Mouse (Mus musculus) CH12F3 (cell line): ENCODE results near the gene Barhl2.

Experiments
- in situ Hi-C: fragments of 300-500 bp; cut with MboI; formaldehyde crosslinking; loops from 2 replicates; pipeline ENCODE4 v1.14.3; 2020; ENCODE audit warnings: low sequenced_read_pairs

Gene Barhl2

GRCm38 (mm10) chr5:106457986-106458476, at the start of gene Barhl2:
Barhl2 (minus strand) TSS chr5:106458166.
- in situ Hi-C loops, result loop anchor here (25.0 kb wide), 1 partner anchor 329 kb away; no protein-coding TSS in a partner anchor

GRCm38 (mm10) chr5:106506061-106506460, 48.1 kb upstream of the Barhl2 start:
- in situ Hi-C loops, result no loop called here

GRCm38 (mm10) chr5:106502684-106503545, 44.9 kb upstream of the Barhl2 start:
- in situ Hi-C loops, result no loop called here

GRCm38 (mm10) chr5:106502271-106502670, 44.3 kb upstream of the Barhl2 start:
- in situ Hi-C loops, result no loop called here

GRCm38 (mm10) chr5:106491771-106492170, 33.8 kb upstream of the Barhl2 start:
- in situ Hi-C loops, result no loop called here

- in situ Hi-C loops, result loop anchor here (25.0 kb wide), 1 partner anchor 315 kb away; no protein-coding TSS in a partner anchor
Measured at GRCm38 (mm10) chr5:106472105-106472500, 14.1 kb upstream of the Barhl2 start.

- in situ Hi-C loops, result loop anchor here (25.0 kb wide), 1 partner anchor 316 kb away; no protein-coding TSS in a partner anchor
Measured at GRCm38 (mm10) chr5:106471235-106472104, 13.5 kb upstream of the Barhl2 start.

- in situ Hi-C loops, result loop anchor here (25.0 kb wide), 1 partner anchor 322 kb away; no protein-coding TSS in a partner anchor
Measured at GRCm38 (mm10) chr5:106465129-106465790, 7.3 kb upstream of the Barhl2 start.

GRCm38 (mm10) chr5:106464336-106465128, 6.6 kb upstream of the Barhl2 start:
- in situ Hi-C loops, result loop anchor here (25.0 kb wide), 1 partner anchor 323 kb away; no protein-coding TSS in a partner anchor

GRCm38 (mm10) chr5:106463661-106464191, 5.8 kb upstream of the Barhl2 start:
- in situ Hi-C loops, result loop anchor here (25.0 kb wide), 1 partner anchor 324 kb away; no protein-coding TSS in a partner anchor

GRCm38 (mm10) chr5:106461913-106462312, 3.9 kb upstream of the Barhl2 start:
- in situ Hi-C loops, result loop anchor here (25.0 kb wide), 1 partner anchor 325 kb away; no protein-coding TSS in a partner anchor

GRCm38 (mm10) chr5:106461431-106461830, 3.5 kb upstream of the Barhl2 start:
- in situ Hi-C loops, result loop anchor here (25.0 kb wide), 1 partner anchor 326 kb away; no protein-coding TSS in a partner anchor

- in situ Hi-C loops, result loop anchor here (25.0 kb wide), 1 partner anchor 327 kb away; no protein-coding TSS in a partner anchor
Measured at GRCm38 (mm10) chr5:106460535-106460934, 2.6 kb upstream of the Barhl2 start.

GRCm38 (mm10) chr5:106460001-106460511, 2.1 kb upstream of the Barhl2 start:
- in situ Hi-C loops, result loop anchor here (25.0 kb wide), 1 partner anchor 327 kb away; no protein-coding TSS in a partner anchor

GRCm38 (mm10) chr5:106459120-106459641, 1.2 kb upstream of the Barhl2 start:
- in situ Hi-C loops, result loop anchor here (25.0 kb wide), 1 partner anchor 328 kb away; no protein-coding TSS in a partner anchor

GRCm38 (mm10) chr5:106458477-106459119, 632 bp upstream of the Barhl2 start:
- in situ Hi-C loops, result loop anchor here (25.0 kb wide), 1 partner anchor 329 kb away; no protein-coding TSS in a partner anchor

GRCm38 (mm10) chr5:106457111-106457925, 648 bp downstream of the Barhl2 start:
- in situ Hi-C loops, result loop anchor here (25.0 kb wide), 1 partner anchor 330 kb away; no protein-coding TSS in a partner anchor
